Mouse (Mus musculus) lung, embryonic 15.5 days (tissue): Measurements from ENCODE around the gene Dnajb2. TPM values are rescaled to one million over a fixed set of nuclear protein-coding genes. Genes with fewer than 3 reads are reported as not detected.
A peak's percentile ranks its signal among the peaks of the same experiment; 100 is the strongest.

Experiments
- ATAC-seq: fragments of 200-750 bp; cut with Nextera tagmentation; 2 replicates; pipeline ENCODE4 v1.8.0; 2017; ENCODE audit warnings: moderate number of reproducible peaks, borderline replicate concordance; ENCODE audit not compliant: low FRiP score, low TSS enrichment; ENCODE audit errors: extremely low read depth
- H3K27ac ChIP-seq: fragments of 300-500 bp; sonication (generic); 2 replicates; pipeline ENCODE4 v1.5.1; 2015; ENCODE audit warnings: moderate library complexity, mild to moderate bottlenecking, inconsistent platforms
- H3K27me3 ChIP-seq: fragments of 300-500 bp; sonication (generic); 2 replicates; pipeline ENCODE4 v1.6.1; 2015; ENCODE audit warnings: inconsistent platforms
- H3K36me3 ChIP-seq: fragments of 300-500 bp; sonication (generic); 2 replicates; pipeline ENCODE4 v1.6.1; 2015; ENCODE audit warnings: inconsistent platforms
- H3K4me1 ChIP-seq: fragments of 300-500 bp; sonication (generic); 2 replicates; pipeline ENCODE4 v1.6.1; 2015; ENCODE audit warnings: inconsistent platforms
- H3K4me2 ChIP-seq: fragments of 300-500 bp; sonication (generic); 2 replicates; pipeline ENCODE4 v1.6.1; 2015; ENCODE audit warnings: inconsistent platforms, mild to moderate bottlenecking, moderate library complexity
- H3K4me3 ChIP-seq: fragments of 300-500 bp; sonication (generic); 2 replicates; pipeline ENCODE4 v1.5.1; 2015; ENCODE audit warnings: mild to moderate bottlenecking, inconsistent platforms
- H3K9ac ChIP-seq: fragments of 300-500 bp; sonication (generic); 2 replicates; pipeline ENCODE4 v1.6.1; 2015; ENCODE audit warnings: inconsistent platforms
- H3K9me3 ChIP-seq: fragments of 300-500 bp; sonication (generic); 2 replicates; pipeline ENCODE4 v1.6.1; 2016; ENCODE audit warnings: inconsistent platforms
- WGBS: fragments of 180-500 bp; shearing (Covaris S2); methylation state at CpG from one replicate; pipeline ENCODE4 v1.1.7; 2015; 5-methylcytosine and 5-hydroxymethylcytosine counted together
- polyA plus RNA-seq: library from polyadenylated mRNA; unstranded; fragments of >200 nt; fragmentation: Nextera tagmentation; extraction: Ambion mirVana; gene quantifications from 2 replicates; pipeline ENCODE4 v1.2.1, GENCODE M21; 2015

Dnajb2 gene
- polyA plus RNA-seq, 1 experiment from 2014 or later = 33.3 TPM

GRCm38 (mm10) chr1:75239591-75239990, 3.4 kb downstream of the Dnajb2 start:
- H3K4me1 ChIP-seq = peaks cover 19% of the 10 kb centered on the region
- no peaks in the 10 kb centered on the region for H3K27me3 ChIP-seq
- H3K36me3 ChIP-seq = peaks cover 6% of the 10 kb centered on the region; the same call in 1 of the 2 replicates
- no peaks in the 10 kb centered on the region for H3K9me3 ChIP-seq
- H3K27ac ChIP-seq = no peak overlapping the region
- ATAC-seq = no peak
- H3K4me3 ChIP-seq = no peak overlapping the region
- WGBS = 78% methylated on average over 10 of the region's 10 CpGs
- no peak overlapping the region for H3K4me2 ChIP-seq
- H3K9ac ChIP-seq = no peak overlapping the region

- H3K9ac ChIP-seq = no peak overlapping the region
- peaks cover 6% of the 10 kb centered on the region; the same call in 1 of the 2 replicates for H3K36me3 ChIP-seq
- no peaks in the 10 kb centered on the region for H3K27me3 ChIP-seq
- H3K4me2 ChIP-seq = no peak overlapping the region
- peaks cover 11% of the 10 kb centered on the region for H3K4me1 ChIP-seq
- WGBS = 83% methylated on average over 14 of the region's 14 CpGs
- no peaks in the 10 kb centered on the region for H3K9me3 ChIP-seq
- no peak for ATAC-seq
- H3K27ac ChIP-seq = no peak overlapping the region
- H3K4me3 ChIP-seq = no peak overlapping the region
Observed at GRCm38 (mm10) chr1:75243411-75243810, 7.2 kb downstream of the Dnajb2 start.

GRCm38 (mm10) chr1:75244175-75244826, 8.1 kb downstream of the Dnajb2 start:
- no peak for ATAC-seq
- no peak overlapping the region for H3K27ac ChIP-seq
- 87% methylated on average over 12 of the region's 12 CpGs for WGBS
- H3K4me2 ChIP-seq = no peak overlapping the region
- H3K27me3 ChIP-seq = no peaks in the 10 kb centered on the region
- peaks cover 6% of the 10 kb centered on the region; the same call in 1 of the 2 replicates for H3K36me3 ChIP-seq
- no peak overlapping the region for H3K9ac ChIP-seq
- peaks cover 11% of the 10 kb centered on the region for H3K4me1 ChIP-seq
- no peak overlapping the region for H3K4me3 ChIP-seq
- no peaks in the 10 kb centered on the region for H3K9me3 ChIP-seq

GRCm38 (mm10) chr1:75244836-75245235, 8.6 kb downstream of the Dnajb2 start:
- Histone ChIP-seq H3K9me3 (no peaks in the 10 kb centered on the region), H3K4me3 (no peak overlapping the region), H3K4me1 (peaks cover 11% of the 10 kb centered on the region), H3K4me2 (no peak overlapping the region), H3K9ac (no peak overlapping the region), H3K27ac (no peak overlapping the region), H3K27me3 (no peaks in the 10 kb centered on the region), H3K36me3 (peaks cover 6% of the 10 kb centered on the region; the same call in 1 of the 2 replicates)
- 24% methylated on average over 4 of the region's 4 CpGs for WGBS
- ATAC-seq = peak; percentile 47; the same call in 1 of the 2 replicates

- no peak for ATAC-seq
- Histone ChIP-seq H3K27me3 (no peaks in the 10 kb centered on the region), H3K4me3 (no peak overlapping the region), H3K27ac (peak overlapping the region; percentile 64; the same call in 1 of the 2 replicates), H3K9me3 (no peaks in the 10 kb centered on the region), H3K36me3 (peaks cover 6% of the 10 kb centered on the region; the same call in 1 of the 2 replicates), H3K9ac (no peak overlapping the region), H3K4me1 (peaks cover 14% of the 10 kb centered on the region), H3K4me2 (no peak overlapping the region)
- WGBS = 70% methylated on average over 16 of the region's 16 CpGs
Observed at GRCm38 (mm10) chr1:75247071-75247930, 11.1 kb downstream of the Dnajb2 start.

GRCm38 (mm10) chr1:75248041-75248772, 12.0 kb downstream of the Dnajb2 start:
- H3K4me2 ChIP-seq = no peak overlapping the region
- H3K27me3 ChIP-seq = no peaks in the 10 kb centered on the region
- no peak overlapping the region for H3K9ac ChIP-seq
- peak overlapping the region; percentile 64; the same call in 1 of the 2 replicates for H3K27ac ChIP-seq
- 33% methylated on average over 9 of the region's 9 CpGs for WGBS
- H3K4me1 ChIP-seq = peaks cover 14% of the 10 kb centered on the region
- no peak overlapping the region for H3K4me3 ChIP-seq
- no peaks in the 10 kb centered on the region for H3K9me3 ChIP-seq
- peaks cover 3% of the 10 kb centered on the region; the same call in 1 of the 2 replicates for H3K36me3 ChIP-seq
- peak; percentile 17; the same call in 1 of the 2 replicates for ATAC-seq

DNA sequence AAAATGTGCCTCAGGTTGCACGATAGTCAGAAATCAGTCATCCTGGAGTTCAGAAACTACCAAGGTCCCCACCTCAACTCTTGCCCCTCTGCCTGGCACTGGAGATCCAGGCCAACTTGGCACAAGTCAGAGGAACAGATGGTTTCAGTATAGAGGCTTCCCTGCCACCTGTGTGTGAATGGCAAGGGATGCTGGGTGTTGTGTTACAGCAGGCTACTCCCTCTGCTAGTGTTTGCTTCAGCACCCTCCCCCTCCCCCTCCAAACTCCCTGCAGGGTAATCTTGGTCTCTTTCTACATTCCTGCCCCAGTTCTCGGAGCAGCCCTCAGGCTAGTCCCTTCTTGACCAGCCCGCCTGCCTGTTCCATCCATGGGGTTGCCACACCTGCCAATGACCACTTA, 14.3 kb downstream of the Dnajb2 start:
- H3K27me3 ChIP-seq = no peaks in the 10 kb centered on the region
- peaks cover 14% of the 10 kb centered on the region for H3K4me1 ChIP-seq
- H3K9ac ChIP-seq = no peak overlapping the region
- WGBS = 59% methylated on average over 3 of the region's 3 CpGs
- ATAC-seq = no peak
- H3K4me2 ChIP-seq = no peak overlapping the region
- H3K4me3 ChIP-seq = no peak overlapping the region
- H3K27ac ChIP-seq = no peak overlapping the region
- no peaks in the 10 kb centered on the region for H3K36me3 ChIP-seq
- no peaks in the 10 kb centered on the region for H3K9me3 ChIP-seq

DNA sequence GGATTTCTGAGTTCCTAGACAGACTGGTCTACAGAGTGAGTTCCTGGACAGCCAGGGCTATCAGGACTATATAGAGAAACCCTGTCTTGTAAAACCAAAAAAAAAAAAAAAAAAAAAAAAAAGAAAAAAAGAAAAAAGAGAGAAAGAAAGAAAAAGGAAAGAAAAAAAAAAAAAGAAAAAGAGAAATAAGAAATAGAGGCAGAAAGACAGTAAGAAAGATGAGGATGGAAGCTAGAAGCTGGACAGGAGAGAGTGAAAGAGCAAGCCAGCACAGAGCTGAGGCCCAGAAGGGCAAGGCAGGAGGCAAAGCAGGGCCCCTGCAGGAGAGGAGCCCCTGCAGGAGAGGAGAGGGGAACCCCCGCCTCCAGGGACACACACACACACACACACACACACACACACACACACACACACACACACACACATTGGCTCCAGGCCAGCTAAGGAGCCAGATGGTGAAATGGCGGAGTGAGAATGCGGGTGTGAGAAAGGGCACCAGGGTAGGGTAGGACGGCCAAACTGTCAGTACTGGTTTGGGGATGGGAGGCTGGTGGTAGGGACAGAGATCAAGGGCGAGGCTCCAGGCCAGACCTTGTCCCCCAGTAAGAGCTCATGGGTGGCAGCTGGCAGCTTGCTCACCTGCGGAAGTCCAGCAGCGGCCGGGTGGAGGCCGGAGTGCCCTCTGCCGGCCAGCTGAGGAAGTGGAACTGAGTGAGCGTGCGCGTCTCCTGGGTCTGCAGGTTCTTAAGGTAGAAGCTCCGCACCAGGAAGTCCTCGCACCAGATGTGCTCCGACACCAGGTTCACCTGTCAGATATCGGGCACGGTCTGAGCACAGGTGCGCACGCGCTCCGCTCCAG, 15.1 kb downstream of the Dnajb2 start:
- Histone ChIP-seq H3K36me3 (no peaks in the 10 kb centered on the region), H3K27ac (no peak overlapping the region), H3K4me2 (peak overlapping the region; percentile 50), H3K9me3 (no peaks in the 10 kb centered on the region), H3K4me1 (peaks cover 14% of the 10 kb centered on the region), H3K4me3 (peak overlapping the region; percentile 19; the same call in 1 of the 2 replicates), H3K9ac (no peak overlapping the region), H3K27me3 (no peaks in the 10 kb centered on the region)
- WGBS = 5% methylated on average over 22 of the region's 22 CpGs
- ATAC-seq = peak; percentile 24; the same call in 1 of the 2 replicates

DNA sequence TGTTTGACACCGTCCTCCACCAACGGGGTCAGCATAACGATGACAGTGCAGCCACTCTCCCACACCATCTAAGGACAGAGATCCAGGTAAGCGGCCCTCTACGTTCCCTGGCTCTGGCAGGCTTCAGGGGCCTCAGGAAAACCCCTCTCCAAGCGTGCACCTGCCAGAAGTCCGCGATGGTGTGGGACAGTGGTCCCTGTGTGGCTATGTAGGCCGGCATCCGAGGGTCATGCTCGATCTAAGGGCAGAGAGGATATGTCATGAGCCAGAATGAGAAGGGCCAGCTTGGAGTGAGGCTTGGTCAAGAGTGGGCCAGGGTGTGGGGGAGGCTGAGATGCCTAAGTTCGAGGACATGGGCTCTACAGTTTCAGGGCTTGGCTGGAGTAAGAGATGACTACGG, 16.1 kb downstream of the Dnajb2 start:
- 64% methylated on average over 13 of the region's 13 CpGs for WGBS
- H3K9me3 ChIP-seq = no peaks in the 10 kb centered on the region
- no peaks in the 10 kb centered on the region for H3K27me3 ChIP-seq
- no peak overlapping the region for H3K4me2 ChIP-seq
- peaks cover 14% of the 10 kb centered on the region for H3K4me1 ChIP-seq
- ATAC-seq = no peak
- H3K9ac ChIP-seq = no peak overlapping the region
- H3K36me3 ChIP-seq = no peaks in the 10 kb centered on the region
- H3K4me3 ChIP-seq = no peak overlapping the region
- no peak overlapping the region for H3K27ac ChIP-seq

DNA sequence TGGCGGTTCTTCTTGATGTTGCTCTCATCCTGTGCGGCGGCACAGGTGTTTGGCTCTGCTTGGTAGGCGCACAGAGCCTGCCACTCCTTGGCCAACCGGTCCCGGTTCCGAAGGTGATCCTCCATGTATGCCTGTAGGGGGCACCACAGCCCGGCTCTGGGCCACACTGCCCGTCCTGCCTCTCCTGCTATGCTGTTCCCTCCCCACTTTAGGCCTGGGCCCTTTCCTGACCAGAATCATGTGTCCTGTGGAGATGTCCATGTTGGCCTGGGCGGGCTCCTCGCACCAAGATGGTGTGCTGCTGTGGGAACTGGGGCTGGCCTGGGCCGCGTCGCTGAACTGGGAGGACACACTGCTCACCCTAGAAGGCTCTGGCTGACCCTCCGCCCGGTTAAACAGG, 16.8 kb downstream of the Dnajb2 start:
- H3K27me3 ChIP-seq = no peaks in the 10 kb centered on the region
- H3K4me2 ChIP-seq = no peak overlapping the region
- H3K27ac ChIP-seq = no peak overlapping the region
- no peak overlapping the region for H3K4me3 ChIP-seq
- no peaks in the 10 kb centered on the region for H3K36me3 ChIP-seq
- no peak for ATAC-seq
- no peaks in the 10 kb centered on the region for H3K9me3 ChIP-seq
- no peak overlapping the region for H3K9ac ChIP-seq
- H3K4me1 ChIP-seq = peaks cover 6% of the 10 kb centered on the region
- WGBS = 65% methylated on average over 16 of the region's 16 CpGs
